Mouse (Mus musculus): Measurements from ENCODE around the gene Zcchc8.
"Not testable (repeated sequence)": the region's sequence is repeated elsewhere in the genome, so short reads cannot be mapped to it uniquely, and the experiment has no call there.

Gene Zcchc8

GRCm38 (mm10) chr5:123720328-123721311 is at the start of gene Zcchc8:
TSS of gene Zcchc8 (minus strand) at chr5:123721100.
- DNase-seq = peak; percentile 98

- DNase-seq = not testable (repeated sequence)
These were observed 45.6 kb upstream of the Zcchc8 start for GRCm38 (mm10) chr5:123766455-123766854.

- DNase-seq = no peak
These were observed 44.6 kb upstream of the Zcchc8 start for GRCm38 (mm10) chr5:123765506-123765905.

GRCm38 (mm10) chr5:123749065-123750064 is 28.5 kb upstream of the Zcchc8 start, which contains the start of the genes Rsrc2 and Kntc1:
TSS of gene Rsrc2 (minus strand) at chr5:123749414.
TSS of gene Kntc1 (plus strand) at chr5:123749716.
- DNase-seq = peak; percentile 99

GRCm38 (mm10) chr5:123748339-123749064 is 27.6 kb upstream of the Zcchc8 start:
- no peak for DNase-seq

- no peak for DNase-seq
These were observed 26.7 kb upstream of the Zcchc8 start for GRCm38 (mm10) chr5:123747604-123748003.

- no peak for DNase-seq
These were observed 25.4 kb upstream of the Zcchc8 start for GRCm38 (mm10) chr5:123746253-123746652.

GRCm38 (mm10) chr5:123744358-123744757 is 23.5 kb upstream of the Zcchc8 start:
- DNase-seq = no peak

- no peak for DNase-seq
These were observed 10.1 kb upstream of the Zcchc8 start for GRCm38 (mm10) chr5:123730981-123731380.

- DNase-seq = not testable (repeated sequence)
These were observed 2.9 kb upstream of the Zcchc8 start for GRCm38 (mm10) chr5:123723816-123724215.

GRCm38 (mm10) chr5:123714622-123715021 is 6.3 kb downstream of the Zcchc8 start:
- DNase-seq = no peak

- no peak for DNase-seq
These were observed 7.1 kb downstream of the Zcchc8 start for GRCm38 (mm10) chr5:123713782-123714181.

GRCm38 (mm10) chr5:123709571-123709970 is 11.3 kb downstream of the Zcchc8 start:
- no peak for DNase-seq

- DNase-seq = peak; percentile 31
These were observed 12.3 kb downstream of the Zcchc8 start for GRCm38 (mm10) chr5:123708598-123708997.

GRCm38 (mm10) chr5:123700625-123701024 is 20.3 kb downstream of the Zcchc8 start:
- DNase-seq = peak; percentile 45

- DNase-seq = peak; percentile 37
These were observed 21.7 kb downstream of the Zcchc8 start for GRCm38 (mm10) chr5:123699198-123699597.

GRCm38 (mm10) chr5:123696961-123697360 is 23.9 kb downstream of the Zcchc8 start:
- no peak for DNase-seq

GRCm38 (mm10) chr5:123696244-123696643 is 24.7 kb downstream of the Zcchc8 start:
- no peak for DNase-seq

GRCm38 (mm10) chr5:123694468-123694867 is 26.4 kb downstream of the Zcchc8 start:
- DNase-seq = no peak

GRCm38 (mm10) chr5:123684221-123685144 is 36.4 kb downstream of the Zcchc8 start, which contains the start of gene Clip1:
TSS of gene Clip1 (minus strand) at chr5:123684618.
- peak; percentile 59 for DNase-seq

Data from layer of hippocampus, adult 9-11 months (tissue).